Mouse (Mus musculus): Measurements from ENCODE around the gene Chrm4. TPM values are rescaled to one million over a fixed set of nuclear protein-coding genes. Genes with fewer than 3 reads are reported as not detected.

Gene Chrm4
- 0.96 TPM in 1 of 2 replicates, not detected in the other for total RNA-seq (2017)

GRCm38 (mm10) chr2:91926949-91927348, at the start of gene Chrm4:
Gene Chrm4, plus strand, starts transcription at chr2:91927249.
- no peak for ATAC-seq (replicated peaks; ENCODE audit: low read depth, poor library complexity, severe bottlenecking)

- ATAC-seq (replicated peaks; ENCODE audit: low read depth, poor library complexity, severe bottlenecking): no peak
Measured at GRCm38 (mm10) chr2:91878387-91879180, 48.5 kb upstream of the Chrm4 start.

- ATAC-seq (replicated peaks; ENCODE audit: low read depth, poor library complexity, severe bottlenecking): no peak
Measured at GRCm38 (mm10) chr2:91883961-91884360, 43.1 kb upstream of the Chrm4 start.

GRCm38 (mm10) chr2:91884616-91885015, 42.4 kb upstream of the Chrm4 start:
- ATAC-seq (replicated peaks; ENCODE audit: low read depth, poor library complexity, severe bottlenecking): no peak

- ATAC-seq (replicated peaks; ENCODE audit: low read depth, poor library complexity, severe bottlenecking): no peak
Measured at GRCm38 (mm10) chr2:91894716-91895115, 32.3 kb upstream of the Chrm4 start.

GRCm38 (mm10) chr2:91895401-91895800, 31.6 kb upstream of the Chrm4 start:
- ATAC-seq (replicated peaks; ENCODE audit: low read depth, poor library complexity, severe bottlenecking): no peak

GRCm38 (mm10) chr2:91897968-91898367, 29.1 kb upstream of the Chrm4 start:
- ATAC-seq (replicated peaks; ENCODE audit: low read depth, poor library complexity, severe bottlenecking): no peak

GRCm38 (mm10) chr2:91899141-91899540, 27.9 kb upstream of the Chrm4 start:
- ATAC-seq (replicated peaks; ENCODE audit: low read depth, poor library complexity, severe bottlenecking): no peak

GRCm38 (mm10) chr2:91900431-91900830, 26.6 kb upstream of the Chrm4 start:
- ATAC-seq (replicated peaks; ENCODE audit: low read depth, poor library complexity, severe bottlenecking): no peak

- ATAC-seq (replicated peaks; ENCODE audit: low read depth, poor library complexity, severe bottlenecking): no peak
Measured at GRCm38 (mm10) chr2:91902336-91902735, 24.7 kb upstream of the Chrm4 start.

- ATAC-seq (replicated peaks; ENCODE audit: low read depth, poor library complexity, severe bottlenecking): no peak
Measured at GRCm38 (mm10) chr2:91903171-91903925, 23.7 kb upstream of the Chrm4 start.

GRCm38 (mm10) chr2:91904618-91905307, 22.3 kb upstream of the Chrm4 start:
- ATAC-seq (replicated peaks; ENCODE audit: low read depth, poor library complexity, severe bottlenecking): no peak

- no peak for ATAC-seq (replicated peaks; ENCODE audit: low read depth, poor library complexity, severe bottlenecking)
Measured at GRCm38 (mm10) chr2:91906141-91906540, 20.9 kb upstream of the Chrm4 start.

- peak; percentile 31; the same call in 1 of the 2 replicates for ATAC-seq (replicated peaks; ENCODE audit: low read depth, poor library complexity, severe bottlenecking)
Measured at GRCm38 (mm10) chr2:91912616-91913015, 14.4 kb upstream of the Chrm4 start.

- ATAC-seq (replicated peaks; ENCODE audit: low read depth, poor library complexity, severe bottlenecking): no peak
Measured at GRCm38 (mm10) chr2:91913328-91914110, 13.5 kb upstream of the Chrm4 start.

- ATAC-seq (replicated peaks; ENCODE audit: low read depth, poor library complexity, severe bottlenecking): peak; percentile 26; the same call in 1 of the 2 replicates
Measured at GRCm38 (mm10) chr2:91916346-91916977, 10.6 kb upstream of the Chrm4 start.

GRCm38 (mm10) chr2:91917096-91917495, 10.0 kb upstream of the Chrm4 start:
- ATAC-seq (replicated peaks; ENCODE audit: low read depth, poor library complexity, severe bottlenecking): no peak

- no peak for ATAC-seq (replicated peaks; ENCODE audit: low read depth, poor library complexity, severe bottlenecking)
Measured at GRCm38 (mm10) chr2:91920130-91920529, 6.9 kb upstream of the Chrm4 start.

- ATAC-seq (replicated peaks; ENCODE audit: low read depth, poor library complexity, severe bottlenecking): peak; percentile 61
Measured at GRCm38 (mm10) chr2:91921181-91921789, 5.8 kb upstream of the Chrm4 start.
